ENCODE assay signal across 8 mouse cellular contexts in genomic region chr3:130079794-130080193, GRCm38 (mm10). TPM values are rescaled to one million over a fixed set of nuclear protein-coding genes. Genes with fewer than 3 reads are reported as not detected.
DNase-seq lines count a peak whose midpoint lies in the region; ATAC-seq and TF ChIP-seq lines count a peak whose summit lies in the region.

No protein-coding gene starts in this region.

- TF ChIP-seq POLR2A in heart, adult 2 months (IDR thresholded peaks at IDR 0.05; ENCODE audit: insufficient read depth, low read depth, low read length) = no peak

- WGBS in heart, adult 2 months = 0% methylated on average over 1 of the region's 1 CpGs

- intact Hi-C loops in heart, adult 2 months (cut with DNase I) = loop anchor here (1.0 to 2.0 kb wide), 3 partner anchors 161 to 255 kb away; no protein-coding TSS in a partner anchor
- intact Hi-C loops in heart, postnatal 25 days (cut with DNase I) = loop anchor here (1.0 to 5.0 kb wide), 3 partner anchors 161 to 252 kb away; no protein-coding TSS in a partner anchor

- peak; percentile 40 to 44 for DNase-seq in heart, adult 2 months
- no peak for DNase-seq in heart, postnatal 25 days (ENCODE audit: low spot score)
- peak; percentile 50 for DNase-seq in T-cell, adult 2 months (ENCODE audit: low spot score)
- DNase-seq in cerebellum, postnatal 25 days = peak; percentile 55 to 76
- peak; percentile 30 to 64 for DNase-seq in heart, adult 9 months (ENCODE audit: low spot score in 2 of 2)
- peak; percentile 70 for DNase-seq in layer of hippocampus, adult 9-11 months
- DNase-seq in spleen, adult 12 weeks (ENCODE audit: low spot score) = peak; percentile 13

- H3K9ac ChIP-seq in heart, adult 2 months (ENCODE audit: low read depth, low read length) = no peak overlapping the region

- H3K4me1 ChIP-seq in heart, adult 2 months (ENCODE audit: control insufficient read depth, insufficient read depth, low read length) = no peaks in the 10 kb centered on the region

- ATAC-seq in megakaryocyte progenitor cell, adult 5-6 weeks (replicated peaks; ENCODE audit: poor library complexity) = peak; percentile 97

- no peaks in the 10 kb centered on the region for H3K27me3 ChIP-seq in heart, adult 2 months (ENCODE audit: control insufficient read depth, insufficient read depth, low read length)

- H3K4me3 ChIP-seq in heart, adult 2 months = no peak overlapping the region

- no peaks in the 10 kb centered on the region for H3K79me2 ChIP-seq in heart, adult 2 months (replicated peaks; ENCODE audit: control insufficient read depth, insufficient read depth, low read length)

- no peak for TF ChIP-seq EP300 in heart, adult 2 months (IDR thresholded peaks at IDR 0.05; ENCODE audit: insufficient read depth, low read depth, low read length)

- peak; percentile 91 for TF ChIP-seq CTCF in heart, adult 2 months (IDR thresholded peaks at IDR 0.05)

- H3K27ac ChIP-seq in heart, adult 2 months = no peak overlapping the region

- H3K36me3 ChIP-seq in heart, adult 2 months (ENCODE audit: control insufficient read depth, insufficient read depth, low read length) = no peaks in the 10 kb centered on the region

RNA-seq across cellular contexts. Expression of gene Sec24b, which starts 18.4 kb away (rescaled TPM):
- total RNA-seq in heart, adult 2 months (2021) = 10 to 100 TPM; 30.8 to 33.2 TPM
- 29.8 and 36.2 TPM in 2 replicates for polyA plus RNA-seq in heart, adult 2 months (2012; rRNA removed)
- total RNA-seq in heart, postnatal 25 days (2021) = 10 to 100 TPM; 31.9 to 33.2 TPM
- 37.6 and 39.7 TPM in 2 replicates for total RNA-seq in megakaryocyte progenitor cell, adult 5-6 weeks (2015)
- 24.8 and 29.1 TPM in 2 replicates for total RNA-seq in megakaryocyte progenitor cell, adult 5-6 weeks (2017)

RNA-seq across cellular contexts. Expression of gene Col25a1, which starts 51.5 kb away (rescaled TPM):
- total RNA-seq in heart, adult 2 months (2021) = under 1 TPM; 0.21 to 0.39 TPM
- 0.10 and 0.15 TPM in 2 replicates for polyA plus RNA-seq in heart, adult 2 months (2012; rRNA removed)
- total RNA-seq in heart, postnatal 25 days (2021) = under 1 TPM; 0.36 to 0.42 TPM
- 0.10 TPM in 1 of 2 replicates, not detected in the other for total RNA-seq in megakaryocyte progenitor cell, adult 5-6 weeks (2015)
- total RNA-seq in megakaryocyte progenitor cell, adult 5-6 weeks (2017) = 0.07 TPM in 1 of 2 replicates, not detected in the other
